Mouse (Mus musculus) forelimb bud, embryonic 11.5 days (tissue): ENCODE results near the gene Scgb2b26.
A peak's percentile ranks its signal among the peaks of the same experiment; 100 is the strongest.

Experiments used
- DNase-seq: peaks from one replicate; pipeline ENCODE4 v3.0.0-alpha.2; 2012; ENCODE audit warnings: low read depth, low spot score

The Scgb2b26 gene

DNA sequence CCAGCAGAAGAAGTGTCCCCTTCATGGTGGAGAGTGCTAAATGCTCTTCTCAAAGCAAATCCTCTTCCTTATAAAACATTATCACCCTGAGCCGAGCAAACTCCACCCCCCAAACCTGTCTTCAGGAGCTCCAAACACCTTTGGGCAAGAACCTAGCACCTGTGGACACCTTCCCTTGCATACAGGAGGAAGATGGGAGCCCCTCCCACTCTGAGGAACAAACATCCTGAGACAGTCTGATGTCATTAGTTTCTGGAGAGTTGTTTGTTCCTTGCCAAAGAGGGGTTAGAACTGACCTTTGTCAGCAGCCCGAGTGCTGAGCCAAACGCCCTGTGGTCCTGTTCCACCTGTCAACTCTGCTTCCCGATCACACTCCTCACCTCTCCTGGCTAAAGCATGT lies at the start of gene Scgb2b26:
TSS of gene Scgb2b26 (minus strand) at position 101 of the 400 bp plus-strand sequence.
- DNase-seq: no peak

- peak; percentile 4 for DNase-seq
These were observed 37.4 kb upstream of the Scgb2b26 start for GRCm38 (mm10) chr7:33982281-33982680.

- DNase-seq: no peak
These were observed 41.9 kb downstream of the Scgb2b26 start for GRCm38 (mm10) chr7:33902982-33903381.

- DNase-seq: no peak
These were observed 44.0 kb downstream of the Scgb2b26 start for GRCm38 (mm10) chr7:33900803-33901202.

GRCm38 (mm10) chr7:33900007-33900406 lies 44.8 kb downstream of the Scgb2b26 start:
- DNase-seq: no peak
